Mouse (Mus musculus): ENCODE data around the gene Vps37c.

GRCm38 (mm10) chr19:10661919-10662318, 26.6 kb upstream of the Vps37c start:
- TF ChIP-seq TAL1 (IDR thresholded peaks at IDR 0.05; ENCODE audit: low read length), result peak; percentile 50
- peak; percentile 68 for TF ChIP-seq GATA1 (IDR thresholded peaks at IDR 0.05; ENCODE audit: low read length)

Data from erythroblast, embryonic 14.5 days (primary cell).